In the genomic region with DNA sequence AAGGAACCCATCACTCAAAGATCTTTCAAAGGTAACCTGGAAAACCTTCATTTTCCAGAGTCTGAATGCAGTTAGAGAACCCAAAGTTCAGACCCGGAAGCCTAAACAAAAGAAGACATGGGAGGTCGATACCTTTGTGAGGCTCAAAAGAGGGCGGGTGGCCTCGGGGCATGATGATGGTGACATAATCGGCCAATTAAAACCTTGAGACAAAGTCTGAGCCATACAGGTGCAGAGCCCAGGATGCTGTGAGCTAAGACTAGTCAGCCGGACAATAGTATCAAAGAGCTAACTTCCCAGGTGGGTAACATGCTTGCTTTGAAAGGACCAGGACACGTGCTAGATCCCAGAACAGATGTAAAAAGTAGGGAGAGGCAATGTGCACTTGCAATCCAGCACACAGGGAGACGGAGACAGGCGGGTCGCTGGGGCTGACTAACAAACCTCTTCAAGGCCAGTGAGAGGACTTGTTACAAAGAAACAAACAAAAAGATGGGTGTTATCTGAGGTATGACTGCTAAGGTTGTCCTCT, we compare ENCODE assay signal across 12 mouse cellular contexts. TPM values are rescaled to one million over a fixed set of nuclear protein-coding genes. Genes with fewer than 3 reads are reported as not detected.
A peak's percentile ranks its signal among the peaks of the same experiment; 100 is the strongest.
DNase-seq lines count a peak whose midpoint lies in the region; ATAC-seq and TF ChIP-seq lines count a peak whose summit lies in the region.
"Had no signal": no experiment of that assay in that cellular context is flagged by ENCODE, and none has a peak within 500 bp of the region (broad histone marks: within the 10 kb centered on the region; RNA-seq: fewer than 3 reads in every experiment).

No protein-coding gene starts in this region.

- H3K4me1 ChIP-seq in forebrain, embryonic 13.5 days = peaks cover 18% of the 10 kb centered on the region
- H3K4me1 ChIP-seq in forebrain, embryonic 12.5 days = peaks cover 13% of the 10 kb centered on the region
- peaks cover 47% of the 10 kb centered on the region for H3K4me1 ChIP-seq in thymus, adult 2 months (replicated peaks; ENCODE audit: control insufficient read depth, insufficient read depth, low read length)
- H3K4me1 ChIP-seq in embryonic facial prominence, embryonic 13.5 days = peaks cover 4% of the 10 kb centered on the region; the same call in 1 of the 2 replicates
- H3K4me1 ChIP-seq in intestine, embryonic 15.5 days (replicated peaks) = no peaks in the 10 kb centered on the region

- TF ChIP-seq CTCF in thymus, adult 2 months (IDR thresholded peaks at IDR 0.05; ENCODE audit: borderline replicate concordance, control insufficient read depth, extremely low read depth, insufficient read depth, low read length, poor library complexity) = no peak

- no peak overlapping the region for H3K4me3 ChIP-seq in forebrain, embryonic 13.5 days
- H3K4me3 ChIP-seq in forebrain, embryonic 12.5 days (replicated peaks) = no peak overlapping the region
- peak overlapping the region; percentile 17; the same call in 1 of the 2 replicates for H3K4me3 ChIP-seq in thymus, adult 2 months (ENCODE audit: control insufficient read depth, insufficient read depth, low read length)
- H3K4me3 ChIP-seq in embryonic facial prominence, embryonic 13.5 days = no peak overlapping the region
- no peak overlapping the region for H3K4me3 ChIP-seq in intestine, embryonic 15.5 days (replicated peaks)

- H3K27me3 ChIP-seq in forebrain, embryonic 13.5 days = no peaks in the 10 kb centered on the region
- 0 out of 2 replicates have a peak, but pooled peaks cover 3% of the 10 kb centered on the region for H3K27me3 ChIP-seq in forebrain, embryonic 12.5 days
- H3K27me3 ChIP-seq in thymus, adult 2 months (ENCODE audit: control insufficient read depth, insufficient read depth, low read length) = no peaks in the 10 kb centered on the region
- no peaks in the 10 kb centered on the region for H3K27me3 ChIP-seq in embryonic facial prominence, embryonic 13.5 days
- no peaks in the 10 kb centered on the region for H3K27me3 ChIP-seq in intestine, embryonic 15.5 days (replicated peaks)

- 45% methylated on average over 10 of the region's 10 CpGs for WGBS in forebrain, embryonic 13.5 days
- 52% methylated on average over 10 of the region's 10 CpGs for WGBS in forebrain, embryonic 12.5 days
- 79% methylated on average over 10 of the region's 10 CpGs for WGBS in thymus, adult 2 months
- 46% methylated on average over 10 of the region's 10 CpGs for WGBS in embryonic facial prominence, embryonic 13.5 days
- WGBS in intestine, embryonic 15.5 days = 64% methylated on average over 10 of the region's 10 CpGs

- no peak overlapping the region for H3K9ac ChIP-seq in forebrain, embryonic 13.5 days
- no peak overlapping the region for H3K9ac ChIP-seq in forebrain, embryonic 12.5 days
- H3K9ac ChIP-seq in embryonic facial prominence, embryonic 13.5 days = no peak overlapping the region
- H3K9ac ChIP-seq in intestine, embryonic 15.5 days = no peak overlapping the region

- H3K4me2 ChIP-seq in forebrain, embryonic 13.5 days = no peak overlapping the region
- no peak overlapping the region for H3K4me2 ChIP-seq in forebrain, embryonic 12.5 days
- H3K4me2 ChIP-seq in embryonic facial prominence, embryonic 13.5 days = peak overlapping the region; percentile 16; the same call in 1 of the 2 replicates
- H3K4me2 ChIP-seq in intestine, embryonic 15.5 days (replicated peaks) = no peak overlapping the region

- no peaks in the 10 kb centered on the region for H3K9me3 ChIP-seq in forebrain, embryonic 13.5 days (replicated peaks)
- no peaks in the 10 kb centered on the region for H3K9me3 ChIP-seq in forebrain, embryonic 12.5 days
- H3K9me3 ChIP-seq in embryonic facial prominence, embryonic 13.5 days = no peaks in the 10 kb centered on the region
- H3K9me3 ChIP-seq in intestine, embryonic 15.5 days = no peaks in the 10 kb centered on the region

- DNase-seq in thymus, adult 2 months = no peak
- no peak for DNase-seq in thymus, postnatal 10 days (ENCODE audit: low spot score in 2 of 2)
- no peak for DNase-seq in lung, postnatal 4 days
- DNase-seq in spleen, adult 18-20 months = no peak
- DNase-seq: cerebellum, adult 18-20 months; heart, postnatal 36 days; lung, adult 2 months had no signal

- H3K27ac ChIP-seq in forebrain, embryonic 13.5 days = no peak overlapping the region
- no peak overlapping the region for H3K27ac ChIP-seq in forebrain, embryonic 12.5 days
- peak overlapping the region; percentile 92 for H3K27ac ChIP-seq in thymus, adult 2 months (ENCODE audit: control insufficient read depth, insufficient read depth, low read length)
- H3K27ac ChIP-seq in embryonic facial prominence, embryonic 13.5 days = no peak overlapping the region
- H3K27ac ChIP-seq in intestine, embryonic 15.5 days = no peak overlapping the region

- TF ChIP-seq POLR2A in thymus, adult 2 months (IDR thresholded peaks at IDR 0.05; ENCODE audit: control insufficient read depth, extremely low read depth, insufficient read depth, low read length, poor library complexity) = no peak

- peak; percentile 19; the same call in 1 of the 2 replicates for ATAC-seq in forebrain, embryonic 13.5 days
- no peak for ATAC-seq in forebrain, embryonic 12.5 days (ENCODE audit: low FRiP score)
- ATAC-seq in embryonic facial prominence, embryonic 13.5 days (ENCODE audit: insufficient number of reproducible peaks, insufficient read depth, low FRiP score, low TSS enrichment, low read depth) = no peak
- ATAC-seq in intestine, embryonic 15.5 days = no peak
- ATAC-seq: intestine, postnatal 0 days had no signal

- H3K36me3 ChIP-seq in forebrain, embryonic 13.5 days (ENCODE audit: poor library complexity, severe bottlenecking) = no peaks in the 10 kb centered on the region
- H3K36me3 ChIP-seq in forebrain, embryonic 12.5 days (replicated peaks) = no peaks in the 10 kb centered on the region
- H3K36me3 ChIP-seq in thymus, adult 2 months (ENCODE audit: control insufficient read depth, insufficient read depth, low read length) = no peaks in the 10 kb centered on the region
- H3K36me3 ChIP-seq in embryonic facial prominence, embryonic 13.5 days = no peaks in the 10 kb centered on the region
- no peaks in the 10 kb centered on the region for H3K36me3 ChIP-seq in intestine, embryonic 15.5 days

RNA-seq across cellular contexts. Expression of gene St6galnac5, which starts 52.7 kb away (rescaled TPM):
- polyA plus RNA-seq in forebrain, embryonic 13.5 days (2015; fragmentation: Nextera tagmentation; extraction: Ambion mirVana) = 5.7 and 6.7 TPM in 2 replicates
- polyA plus RNA-seq in forebrain, embryonic 12.5 days (2016; fragmentation: Nextera tagmentation; extraction: Ambion mirVana) = 2.8 and 3.4 TPM in 2 replicates
- polyA plus RNA-seq in thymus, adult 2 months (2012; rRNA removed) = 0.08 and 0.19 TPM in 2 replicates
- 2.8 and 3.1 TPM in 2 replicates for polyA plus RNA-seq in embryonic facial prominence, embryonic 13.5 days (2015; fragmentation: Nextera tagmentation; extraction: Ambion mirVana)
- 0.39 and 0.40 TPM in 2 replicates for polyA plus RNA-seq in intestine, embryonic 15.5 days (2015; fragmentation: Nextera tagmentation; extraction: Ambion mirVana)
